Mouse (Mus musculus) splenic B cell, adult 2 months (primary cell): Measurements from ENCODE around the gene Il1rn.

Experiments used
- DNase-seq: peaks from one replicate; pipeline ENCODE4 v3.0.0-alpha.2; 2011; ENCODE audit warnings: low read depth, low spot score
- H3K27me3 ChIP-seq: 2 replicates; pipeline ENCODE4 v1.6.1; 2012; ENCODE audit warnings: mild to moderate bottlenecking, low read length, moderate library complexity, mixed read lengths; ENCODE audit not compliant: control insufficient read depth, poor library complexity, insufficient read depth, severe bottlenecking
- H3K36me3 ChIP-seq: 2 replicates; pipeline ENCODE4 v1.6.1; 2012; ENCODE audit warnings: mild to moderate bottlenecking, low read length, moderate library complexity, mixed read lengths; ENCODE audit not compliant: control insufficient read depth, poor library complexity, insufficient read depth, severe bottlenecking

The Il1rn gene

DNA sequence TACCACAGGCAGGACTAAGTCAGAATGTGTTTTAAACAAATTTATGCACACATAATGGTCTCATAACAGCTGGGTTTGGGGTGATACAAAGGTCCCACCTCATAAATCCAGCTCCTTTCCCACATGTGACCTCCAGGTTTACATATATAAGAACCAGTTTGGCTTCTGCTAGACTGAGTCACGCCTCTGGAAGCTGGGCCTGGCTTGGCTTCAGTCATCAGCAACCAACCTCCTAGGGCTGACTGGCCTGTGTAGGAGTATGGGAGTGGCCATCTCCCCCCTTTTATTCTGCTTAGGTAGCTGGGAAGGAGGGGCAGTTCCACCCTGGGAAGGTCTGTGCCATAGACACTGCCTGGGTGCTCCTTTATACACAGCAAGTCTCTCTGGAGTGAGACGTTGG, at the start of gene Il1rn:
Il1rn (plus strand) TSS at position 309 of the 400 bp plus-strand sequence.
- DNase-seq, result no peak
- H3K36me3 ChIP-seq, result no peaks in the 10 kb centered on the region
- no peaks in the 10 kb centered on the region for H3K27me3 ChIP-seq

DNA sequence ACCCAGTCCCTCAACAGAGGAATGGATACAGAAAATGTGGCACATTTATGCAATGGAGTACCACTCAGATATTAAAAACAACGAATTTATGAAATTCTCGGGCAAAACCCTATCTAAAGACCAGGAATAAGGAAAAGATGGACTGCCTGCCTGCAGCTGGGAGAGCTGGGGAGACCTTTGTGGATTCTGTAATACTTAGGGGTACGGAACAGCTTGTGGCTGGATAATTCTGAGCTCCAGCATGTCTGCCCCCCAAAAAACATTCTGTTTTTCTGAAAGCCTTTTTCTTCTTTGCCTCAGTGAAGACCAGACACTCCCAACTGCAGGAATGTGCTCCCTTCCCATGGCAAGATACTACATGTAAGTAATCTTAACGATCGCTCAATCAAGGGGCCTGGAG, 45.8 kb upstream of the Il1rn start, which contains the start of gene Il1f10:
Il1f10 (plus strand) TSS at position 301 of the 400 bp plus-strand sequence.
- DNase-seq, result no peak
- Histone ChIP-seq H3K36me3 (no peaks in the 10 kb centered on the region), H3K27me3 (no peaks in the 10 kb centered on the region)

DNA sequence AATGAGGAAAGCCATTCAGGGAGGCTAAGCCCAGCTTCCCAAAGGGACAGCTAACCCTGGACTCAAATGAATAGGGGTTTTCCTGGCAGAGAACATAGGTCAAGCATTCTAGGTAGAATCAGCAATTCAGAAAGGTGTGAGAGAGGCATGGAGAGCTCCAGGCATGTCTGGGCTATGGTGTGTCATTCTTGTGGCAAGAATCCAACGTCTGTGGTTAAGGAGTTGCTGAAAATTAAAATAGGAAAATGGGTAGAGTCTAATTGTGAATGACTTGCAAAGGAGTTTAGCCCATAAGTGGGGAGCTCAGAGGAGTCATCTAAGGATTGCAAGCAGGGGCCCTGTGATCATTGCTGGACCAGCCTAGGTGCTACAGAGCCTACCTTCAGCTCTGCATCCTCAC, 42.0 kb upstream of the Il1rn start:
- DNase-seq, result no peak
- no peaks in the 10 kb centered on the region for H3K36me3 ChIP-seq
- no peaks in the 10 kb centered on the region for H3K27me3 ChIP-seq

DNA sequence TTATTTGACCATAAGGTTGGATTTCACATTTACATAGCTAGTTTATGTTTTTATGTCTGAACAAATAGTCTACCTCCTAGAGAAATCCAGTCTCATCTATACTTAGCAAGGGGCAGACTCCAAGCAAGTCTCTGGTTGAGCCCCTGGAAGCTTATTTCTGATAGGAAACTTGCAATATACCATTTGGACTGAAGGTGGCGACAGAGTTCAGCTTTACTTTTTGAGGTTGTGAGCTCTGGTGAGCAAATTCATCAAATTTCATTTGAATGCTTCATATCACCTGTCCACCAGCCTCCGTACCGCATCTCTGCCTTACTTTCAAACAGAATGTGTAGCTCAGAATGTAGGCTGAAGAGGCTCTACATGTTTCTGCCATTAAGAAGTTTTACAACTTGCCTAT, 39.8 kb upstream of the Il1rn start:
- DNase-seq, result peak; percentile 87
- no peaks in the 10 kb centered on the region for H3K27me3 ChIP-seq
- no peaks in the 10 kb centered on the region for H3K36me3 ChIP-seq

DNA sequence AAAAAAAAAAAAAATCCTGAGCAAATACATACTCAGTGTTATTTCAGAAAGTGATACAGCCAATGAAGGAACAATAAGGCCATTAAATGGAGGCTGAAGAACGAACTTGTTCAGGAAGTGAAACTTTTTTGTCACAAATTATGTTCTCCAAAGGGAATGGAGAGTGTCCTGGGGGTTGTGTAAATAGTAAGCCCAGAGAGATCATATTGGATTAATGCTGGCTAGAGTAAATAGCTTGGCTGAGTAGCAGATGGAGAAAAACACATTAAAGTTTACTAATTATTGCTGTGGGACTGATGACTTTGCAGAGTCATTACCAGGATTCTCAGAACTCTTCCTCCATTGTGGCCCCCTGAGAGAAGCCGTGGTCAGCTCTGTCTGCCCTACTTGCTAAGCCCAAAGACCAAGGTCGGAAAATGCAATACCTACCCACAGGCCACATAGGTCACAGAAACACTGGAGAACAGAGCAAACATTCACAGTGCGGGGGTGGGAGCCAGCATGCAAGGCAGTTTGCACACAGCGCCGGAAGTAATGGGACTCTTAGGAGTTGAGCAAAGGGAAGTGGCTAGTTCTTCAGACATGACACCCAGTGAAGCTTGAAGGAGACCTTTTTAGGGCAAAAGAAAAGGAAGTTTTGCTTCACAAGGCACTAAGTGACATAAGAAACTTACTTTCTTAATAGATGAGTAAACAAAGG, 25.2 kb upstream of the Il1rn start:
- H3K36me3 ChIP-seq, result no peaks in the 10 kb centered on the region
- peak; percentile 85 for DNase-seq
- H3K27me3 ChIP-seq, result no peaks in the 10 kb centered on the region

GRCm38 (mm10) chr2:24316919-24317318, 19.7 kb upstream of the Il1rn start:
- no peaks in the 10 kb centered on the region for H3K36me3 ChIP-seq
- DNase-seq, result no peak
- no peaks in the 10 kb centered on the region for H3K27me3 ChIP-seq

DNA sequence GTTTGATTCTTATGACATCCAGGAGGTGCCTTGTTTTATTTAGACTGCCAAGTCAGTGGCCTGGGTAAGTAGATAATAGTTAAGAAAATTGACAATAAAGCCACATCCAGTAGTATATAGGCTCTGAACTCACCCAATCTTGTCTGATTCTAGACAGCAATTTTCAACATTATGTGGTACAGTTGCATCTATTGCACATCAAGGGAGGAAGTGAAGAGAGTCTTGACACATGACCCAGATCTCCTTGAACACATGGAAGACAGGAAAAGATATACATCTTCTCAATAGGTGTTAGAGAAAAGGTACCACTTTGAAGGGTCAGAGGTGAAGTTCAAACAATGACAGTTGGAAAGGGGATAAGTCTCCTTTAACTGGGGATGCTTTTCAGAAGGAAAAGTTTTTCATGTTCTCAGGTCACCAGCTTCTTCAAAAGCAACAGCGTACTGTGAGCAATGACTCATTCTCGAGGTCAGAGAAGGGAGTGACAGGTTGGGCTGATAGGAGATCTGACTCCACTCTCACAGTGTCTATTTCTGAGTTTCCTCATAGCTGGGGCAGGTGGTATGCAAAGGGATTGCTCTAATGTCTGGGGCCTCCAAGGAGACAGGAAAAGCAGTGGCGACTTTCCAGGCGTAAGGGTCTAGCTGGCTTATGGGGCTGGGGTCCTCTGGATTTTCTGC, 18.6 kb upstream of the Il1rn start:
- DNase-seq, result no peak

DNA sequence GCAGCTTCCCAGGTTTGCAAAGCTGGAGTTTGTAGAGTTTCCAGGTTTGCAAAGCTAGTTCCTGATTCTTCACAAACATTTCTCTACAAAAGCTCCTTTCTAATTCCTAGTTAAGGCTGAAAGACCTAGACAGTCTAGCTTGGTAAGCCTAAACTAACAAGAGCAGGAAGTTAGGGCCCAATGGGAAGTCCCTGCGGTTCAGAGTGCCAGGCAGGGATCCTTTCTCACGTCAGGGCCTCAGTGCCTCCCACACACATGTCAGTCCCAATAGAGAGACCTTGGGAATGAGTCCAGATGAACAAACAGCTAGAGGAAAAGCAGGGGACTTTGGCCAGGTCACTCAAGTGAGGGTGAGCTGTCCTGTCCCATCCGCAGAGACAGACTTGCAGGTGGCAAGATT, 1.3 kb upstream of the Il1rn start:
- no peaks in the 10 kb centered on the region for H3K27me3 ChIP-seq
- peak; percentile 25 for DNase-seq
- H3K36me3 ChIP-seq, result no peaks in the 10 kb centered on the region

More for the DNA sequence above, 18.6 kb upstream of the Il1rn start:
- Histone ChIP-seq H3K27me3 (no peaks in the 10 kb centered on the region), H3K36me3 (no peaks in the 10 kb centered on the region)

DNA sequence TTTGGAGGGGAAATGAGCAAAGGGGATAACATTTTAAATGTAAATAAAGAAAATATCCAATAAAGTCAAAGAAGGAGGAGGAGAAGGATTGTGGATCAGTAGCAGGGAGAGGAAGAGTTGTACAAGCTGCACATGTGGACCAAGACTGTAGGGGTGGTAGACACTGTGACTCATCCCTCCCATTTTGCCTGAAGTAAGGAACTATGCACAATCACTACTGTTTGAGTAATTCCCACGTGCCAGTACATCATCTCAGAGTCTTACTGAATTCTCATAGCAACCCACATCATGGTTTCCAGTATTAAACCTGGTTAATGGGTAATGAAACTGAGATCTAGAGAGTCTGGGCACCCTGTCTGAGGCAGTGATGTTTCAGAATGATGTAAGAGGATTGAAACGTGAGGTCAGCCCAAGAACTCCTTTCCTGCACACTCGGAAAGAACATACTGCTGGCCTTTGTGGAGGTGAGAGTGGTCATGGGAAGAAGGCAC, 4.8 kb downstream of the Il1rn start:
- no peak for DNase-seq
- Histone ChIP-seq H3K27me3 (no peaks in the 10 kb centered on the region), H3K36me3 (no peaks in the 10 kb centered on the region)

DNA sequence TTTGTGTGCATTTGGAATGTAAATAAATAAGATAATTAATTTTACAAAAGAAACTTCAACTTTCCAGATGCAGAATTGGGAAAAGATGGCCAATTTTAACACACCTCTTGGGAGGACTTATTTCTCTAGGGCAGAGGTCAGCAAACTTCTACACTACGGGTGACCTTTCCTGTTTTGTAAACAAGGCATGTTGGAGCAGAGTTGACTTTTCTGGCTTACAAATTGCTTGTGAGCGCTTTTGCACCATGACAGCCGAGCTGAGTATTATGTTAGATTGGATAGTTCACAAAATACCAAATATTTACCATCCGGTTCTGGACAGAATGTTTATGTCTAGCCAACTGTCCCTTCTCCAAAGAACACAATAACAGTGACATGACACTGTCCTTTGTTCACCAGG, 8.0 kb downstream of the Il1rn start:
- no peaks in the 10 kb centered on the region for H3K27me3 ChIP-seq
- no peak for DNase-seq
- no peaks in the 10 kb centered on the region for H3K36me3 ChIP-seq

DNA sequence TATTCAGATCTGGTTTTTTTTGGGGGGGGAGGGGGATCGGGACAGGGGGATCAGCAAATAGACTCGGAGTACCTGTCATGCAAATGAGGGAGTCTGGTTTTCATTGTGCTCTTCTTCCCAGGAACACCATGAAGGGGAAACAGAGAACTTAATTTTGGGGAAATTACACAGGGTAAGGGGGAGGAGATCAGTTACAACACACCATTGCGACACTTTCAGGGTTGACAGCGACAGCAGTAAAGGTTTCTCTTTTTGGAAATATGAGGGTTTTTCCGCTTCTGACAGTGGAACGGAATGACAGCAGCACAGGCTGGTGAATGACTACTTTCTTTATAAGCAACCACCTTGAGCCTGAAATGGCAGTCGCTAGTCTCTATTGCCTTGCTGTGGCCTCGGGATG, 8.4 kb downstream of the Il1rn start:
- no peak for DNase-seq
- no peaks in the 10 kb centered on the region for H3K36me3 ChIP-seq
- no peaks in the 10 kb centered on the region for H3K27me3 ChIP-seq

DNA sequence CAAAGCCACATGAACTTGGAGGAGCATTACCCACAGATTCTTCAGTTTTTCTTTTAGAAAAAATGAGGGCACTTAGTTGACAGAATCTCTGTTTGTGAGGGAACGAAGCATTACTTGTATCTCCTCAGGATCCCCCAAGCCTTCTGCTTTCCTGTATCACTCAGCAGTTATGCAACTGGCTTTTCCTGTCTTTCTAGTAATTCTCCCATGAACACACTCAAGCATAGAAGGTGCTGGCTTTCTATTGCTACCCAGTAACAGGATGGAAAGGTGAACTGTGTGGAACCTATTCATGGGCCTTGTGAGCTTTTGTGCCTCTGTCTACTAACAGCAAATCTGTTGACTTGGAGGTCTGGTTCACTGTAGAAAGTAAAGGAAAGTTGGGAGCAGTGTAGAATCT, 11.3 kb downstream of the Il1rn start:
- no peak for DNase-seq
- no peaks in the 10 kb centered on the region for H3K27me3 ChIP-seq
- H3K36me3 ChIP-seq, result no peaks in the 10 kb centered on the region

GRCm38 (mm10) chr2:24351159-24351558, 14.5 kb downstream of the Il1rn start:
- Histone ChIP-seq H3K36me3 (no peaks in the 10 kb centered on the region), H3K27me3 (no peaks in the 10 kb centered on the region)
- no peak for DNase-seq

DNA sequence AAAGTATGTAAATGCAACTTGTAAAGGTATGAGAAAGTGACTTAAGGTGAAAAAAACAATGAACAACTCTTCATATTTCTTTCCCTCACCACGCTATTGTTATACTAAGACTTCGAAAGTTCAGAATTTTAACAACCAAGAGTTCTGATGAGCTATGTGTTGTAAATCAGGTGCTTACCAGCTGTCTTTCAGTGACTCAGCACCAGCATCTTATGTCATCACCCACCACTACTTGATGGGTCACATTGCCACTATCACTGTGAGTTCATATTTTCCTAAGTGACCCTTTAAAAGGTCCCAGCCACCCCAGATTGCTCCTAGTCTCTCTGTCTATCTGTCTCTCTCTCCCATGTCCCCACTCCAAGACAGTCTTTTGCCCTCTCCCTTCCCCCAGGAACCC, 16.4 kb downstream of the Il1rn start:
- DNase-seq, result no peak
- H3K36me3 ChIP-seq, result no peaks in the 10 kb centered on the region

DNA sequence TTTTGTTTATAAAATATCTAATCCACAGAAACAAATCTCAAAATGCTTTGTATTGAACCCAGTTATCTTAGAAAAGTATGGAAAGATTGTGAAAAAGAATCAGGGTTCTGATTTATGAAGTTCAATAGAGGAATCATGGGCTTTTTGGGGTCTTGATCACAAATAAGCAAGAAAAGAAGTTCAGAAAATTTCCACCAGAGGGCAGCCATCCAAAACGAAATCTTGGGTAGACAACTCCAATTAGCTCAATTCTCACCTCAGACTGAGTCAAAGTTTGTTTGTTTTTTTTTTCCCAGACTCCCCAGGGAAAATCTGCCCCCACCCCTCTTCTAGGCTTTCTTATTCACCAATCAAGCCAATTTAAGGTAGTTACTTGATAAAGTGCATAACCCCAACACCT, 21.0 kb downstream of the Il1rn start:
- DNase-seq, result peak; percentile 73
- Histone ChIP-seq H3K36me3 (no peaks in the 10 kb centered on the region), H3K27me3 (no peaks in the 10 kb centered on the region)

More for the DNA sequence above, 16.4 kb downstream of the Il1rn start:
- no peaks in the 10 kb centered on the region for H3K27me3 ChIP-seq
